Comparison of ENCODE assay signal across 9 mouse cellular contexts in the genomic region with DNA sequence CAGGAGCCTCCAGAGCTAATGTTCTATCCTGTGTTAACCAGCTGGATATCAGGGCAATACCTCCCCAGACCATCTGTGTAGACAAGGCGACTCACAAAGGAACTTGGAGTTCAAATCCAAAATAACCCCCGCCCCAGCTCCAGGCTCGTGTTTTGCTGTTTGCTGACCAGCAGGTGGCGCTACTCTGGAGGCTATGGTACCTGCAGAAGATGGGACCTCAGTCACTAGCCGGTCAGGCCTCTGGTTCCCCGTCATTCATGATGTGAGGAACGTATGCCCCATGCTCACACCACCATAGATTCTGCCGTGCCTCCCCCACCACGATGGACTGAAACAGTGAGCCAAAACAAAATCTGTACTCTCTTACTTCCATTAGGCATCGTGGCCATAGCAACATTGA. TPM values are rescaled to one million over a fixed set of nuclear protein-coding genes. Genes with fewer than 3 reads are reported as not detected.
DNase-seq lines count a peak whose midpoint lies in the region; ATAC-seq and TF ChIP-seq lines count a peak whose summit lies in the region.
"Had no signal": no experiment of that assay in that cellular context is flagged by ENCODE, and none has a peak within 500 bp of the region (broad histone marks: within the 10 kb centered on the region; RNA-seq: fewer than 3 reads in every experiment).

No protein-coding gene starts in this region.

- peak; percentile 2 to 21 for DNase-seq in heart, adult 18-20 months
- no peak for DNase-seq in heart, adult 8-10 months (ENCODE audit: low spot score)
- DNase-seq in 3T3-L1 (ENCODE audit: low read depth, low spot score), result peak; percentile 5
- peak; percentile 24 for DNase-seq in adrenal gland, adult 2 months
- DNase-seq in lung, embryonic 14.5 days, result peak; percentile 9
- DNase-seq in layer of hippocampus, postnatal 10 days (ENCODE audit: low spot score in 2 of 2), result no peak
- no peak for DNase-seq in spleen, adult 12 weeks (ENCODE audit: low spot score)

- H3K9ac ChIP-seq in lung, embryonic 14.5 days, result no peak overlapping the region
- H3K9ac ChIP-seq in heart, embryonic 12.5 days, result no peak overlapping the region
- H3K9ac ChIP-seq: neural tube, embryonic 12.5 days had no signal

- no peak overlapping the region for H3K4me3 ChIP-seq in lung, embryonic 14.5 days (ENCODE audit: low read depth, low read length)
- H3K4me3 ChIP-seq in heart, embryonic 12.5 days, result no peak overlapping the region
- H3K4me3 ChIP-seq: neural tube, embryonic 12.5 days had no signal

- no peaks in the 10 kb centered on the region for H3K36me3 ChIP-seq in lung, embryonic 14.5 days (ENCODE audit: insufficient read depth)
- no peaks in the 10 kb centered on the region for H3K36me3 ChIP-seq in heart, embryonic 12.5 days
- H3K36me3 ChIP-seq: neural tube, embryonic 12.5 days had no signal

- TF ChIP-seq CTCF in lung, embryonic 14.5 days (IDR thresholded peaks at IDR 0.05; ENCODE audit: low read depth), result peak; percentile 44

- WGBS in lung, embryonic 14.5 days, result 40% methylated on average over 10 of the region's 10 CpGs
- WGBS in heart, embryonic 12.5 days, result 27% methylated on average over 10 of the region's 10 CpGs

- no peaks in the 10 kb centered on the region for H3K4me1 ChIP-seq in lung, embryonic 14.5 days (ENCODE audit: insufficient read depth)
- no peaks in the 10 kb centered on the region for H3K4me1 ChIP-seq in heart, embryonic 12.5 days (replicated peaks)

- no peak overlapping the region for H3K4me2 ChIP-seq in lung, embryonic 14.5 days
- no peak overlapping the region for H3K4me2 ChIP-seq in heart, embryonic 12.5 days
- H3K4me2 ChIP-seq: neural tube, embryonic 12.5 days had no signal

- H3K27ac ChIP-seq in lung, embryonic 14.5 days (ENCODE audit: low read depth), result no peak overlapping the region
- no peak overlapping the region for H3K27ac ChIP-seq in heart, embryonic 12.5 days (ENCODE audit: poor library complexity, severe bottlenecking)
- H3K27ac ChIP-seq: neural tube, embryonic 12.5 days had no signal

- no peak for ATAC-seq in lung, embryonic 14.5 days (ENCODE audit: insufficient read depth)
- no peak for ATAC-seq in heart, embryonic 12.5 days (ENCODE audit: insufficient number of reproducible peaks, low FRiP score)

- H3K9me3 ChIP-seq in lung, embryonic 14.5 days (ENCODE audit: low read depth, low read length), result no peaks in the 10 kb centered on the region
- peaks cover 14% of the 10 kb centered on the region for H3K9me3 ChIP-seq in heart, embryonic 12.5 days (replicated peaks)

- H3K27me3 ChIP-seq in lung, embryonic 14.5 days (ENCODE audit: insufficient read depth, low read length), result no peaks in the 10 kb centered on the region
- no peaks in the 10 kb centered on the region for H3K27me3 ChIP-seq in heart, embryonic 12.5 days (replicated peaks)
- H3K27me3 ChIP-seq: neural tube, embryonic 12.5 days had no signal

RNA-seq across cellular contexts. Expression of gene Chst8, which starts 37.1 kb away (rescaled TPM):
- under 1 TPM in 1 of 2 experiments, not detected in 1; 0.46 TPM for total RNA-seq in heart, adult 18-20 months (2021)
- total RNA-seq in heart, adult 8-10 months (2022), result not detected
- 10 to 100 TPM; 10.6 to 11.4 TPM for total RNA-seq in adrenal gland, adult 2 months (2021)
- polyA plus RNA-seq in adrenal gland, adult 2 months (2012; rRNA removed), result 21.3 and 26.9 TPM in 2 replicates
- polyA plus RNA-seq in lung, embryonic 14.5 days (2014; fragmentation: Nextera tagmentation; extraction: Ambion mirVana), result 2.8 and 3.6 TPM in 2 replicates
- 10 to 100 TPM; 24.0 to 34.8 TPM for total RNA-seq in layer of hippocampus, postnatal 10 days (2021)
- polyA plus RNA-seq in heart, embryonic 12.5 days (2016; fragmentation: Nextera tagmentation; extraction: Ambion mirVana), result 1.1 and 1.4 TPM in 2 replicates

Comparison
In these comparisons a context has a peak if more than half of its experiments do, and no peak if none do; other contexts are left out.
1. DNase-seq: peak in heart, adult 18-20 months (2 of 2), 3T3-L1 (single experiment), adrenal gland, adult 2 months (single experiment) and lung, embryonic 14.5 days (single experiment); none in heart, adult 8-10 months (single experiment), layer of hippocampus, postnatal 10 days (0 of 2) and spleen, adult 12 weeks (single experiment).
2. RNA of gene Chst8, which starts 37.1 kb away (total RNA-seq): 24.0 to 34.8 TPM in layer of hippocampus, postnatal 10 days and 10.6 to 11.4 TPM in adrenal gland, adult 2 months; 0.46 TPM in heart, adult 18-20 months and not detected in heart, adult 8-10 months; every median in the first group is over 4 times any median in the second.